Mouse (Mus musculus): ENCODE measurements around the gene Hrc.
A peak's percentile ranks its signal among the peaks of the same experiment; 100 is the strongest.
"Not testable (repeated sequence)": the region's sequence is repeated elsewhere in the genome, so short reads cannot be mapped to it uniquely, and the experiment has no call there.

The Hrc gene

GRCm38 (mm10) chr7:45333431-45333982 is 1.6 kb upstream of the Hrc start, which contains the start of gene Trpm4:
Gene Trpm4 (minus strand): TSS chr7:45333780.
- no peak for DNase-seq (ENCODE audit: low read depth, low spot score)

- no peak for DNase-seq (ENCODE audit: low read depth, low spot score)
Observed at GRCm38 (mm10) chr7:45334605-45335004, 485 bp upstream of the Hrc start.

- no peak for DNase-seq (ENCODE audit: low read depth, low spot score)
Observed at GRCm38 (mm10) chr7:45336319-45336718, 1.2 kb downstream of the Hrc start.

- no peak for DNase-seq (ENCODE audit: low read depth, low spot score)
Observed at GRCm38 (mm10) chr7:45337469-45337868, 2.4 kb downstream of the Hrc start.

GRCm38 (mm10) chr7:45338161-45338911 is 3.2 kb downstream of the Hrc start:
- no peak for DNase-seq (ENCODE audit: low read depth, low spot score)

- DNase-seq (ENCODE audit: low read depth, low spot score): peak; percentile 39
Observed at GRCm38 (mm10) chr7:45339410-45340065, 4.4 kb downstream of the Hrc start.

GRCm38 (mm10) chr7:45340066-45340442 is 5.0 kb downstream of the Hrc start:
- no peak for DNase-seq (ENCODE audit: low read depth, low spot score)

GRCm38 (mm10) chr7:45340669-45341068 is 5.6 kb downstream of the Hrc start:
- DNase-seq (ENCODE audit: low read depth, low spot score): peak; percentile 50

- DNase-seq (ENCODE audit: low read depth, low spot score): peak; percentile 70
Observed at GRCm38 (mm10) chr7:45341303-45341702, 6.2 kb downstream of the Hrc start.

- no peak for DNase-seq (ENCODE audit: low read depth, low spot score)
Observed at GRCm38 (mm10) chr7:45342081-45342480, 7.0 kb downstream of the Hrc start.

GRCm38 (mm10) chr7:45343543-45343942 is 8.5 kb downstream of the Hrc start:
- no peak for DNase-seq (ENCODE audit: low read depth, low spot score)

GRCm38 (mm10) chr7:45346905-45347304 is 11.8 kb downstream of the Hrc start:
- no peak for DNase-seq (ENCODE audit: low read depth, low spot score)

- no peak for DNase-seq (ENCODE audit: low read depth, low spot score)
Observed at GRCm38 (mm10) chr7:45353041-45353440, 18.0 kb downstream of the Hrc start.

- no peak for DNase-seq (ENCODE audit: low read depth, low spot score)
Observed at GRCm38 (mm10) chr7:45355318-45356020, 20.4 kb downstream of the Hrc start.

- no peak for DNase-seq (ENCODE audit: low read depth, low spot score)
Observed at GRCm38 (mm10) chr7:45356087-45356486, 21.0 kb downstream of the Hrc start.

- not testable (repeated sequence) for DNase-seq (ENCODE audit: low read depth, low spot score)
Observed at GRCm38 (mm10) chr7:45359081-45359480, 24.0 kb downstream of the Hrc start.

GRCm38 (mm10) chr7:45360404-45361125 is 25.5 kb downstream of the Hrc start:
- no peak for DNase-seq (ENCODE audit: low read depth, low spot score)

- no peak for DNase-seq (ENCODE audit: low read depth, low spot score)
Observed at GRCm38 (mm10) chr7:45361243-45361804, 26.2 kb downstream of the Hrc start.

- no peak for DNase-seq (ENCODE audit: low read depth, low spot score)
Observed at GRCm38 (mm10) chr7:45362801-45363200, 27.7 kb downstream of the Hrc start.

- DNase-seq (ENCODE audit: low read depth, low spot score): no peak
Observed at GRCm38 (mm10) chr7:45363983-45364382, 28.9 kb downstream of the Hrc start.

Data from c-Kit-negative CD71-positive TER-119-positive erythroid progenitor cells, embryonic 14.5 days (primary cell).